Mouse (Mus musculus) embryonic facial prominence, embryonic 13.5 days (tissue): Measurements from ENCODE around the gene Crmp1. TPM values are rescaled to one million over a fixed set of nuclear protein-coding genes. Genes with fewer than 3 reads are reported as not detected.

Experiments
- ATAC-seq: fragments of 200-750 bp; cut with Nextera tagmentation; 2 replicates; pipeline ENCODE4 v1.8.0; 2017; ENCODE audit warnings: low read depth; ENCODE audit not compliant: insufficient number of reproducible peaks, insufficient read depth, low FRiP score, low TSS enrichment
- H3K27ac ChIP-seq: fragments of 300-500 bp; sonication (generic); 2 replicates; pipeline ENCODE4 v1.5.1; 2015; ENCODE audit warnings: moderate library complexity, mild to moderate bottlenecking, inconsistent platforms
- H3K27me3 ChIP-seq: fragments of 300-500 bp; sonication (generic); 2 replicates; pipeline ENCODE4 v1.6.1; 2015; ENCODE audit warnings: mild to moderate bottlenecking, inconsistent platforms
- H3K36me3 ChIP-seq: fragments of 300-500 bp; sonication (generic); 2 replicates; pipeline ENCODE4 v1.6.1; 2015; ENCODE audit warnings: mild to moderate bottlenecking, inconsistent platforms
- H3K4me1 ChIP-seq: fragments of 300-500 bp; sonication (generic); 2 replicates; pipeline ENCODE4 v1.6.1; 2015; ENCODE audit warnings: inconsistent platforms
- H3K4me2 ChIP-seq: fragments of 300-500 bp; sonication (generic); 2 replicates; pipeline ENCODE4 v1.6.1; 2015; ENCODE audit warnings: moderate library complexity, mild to moderate bottlenecking, inconsistent platforms
- H3K4me3 ChIP-seq: fragments of 300-500 bp; sonication (generic); 2 replicates; pipeline ENCODE4 v1.5.1; 2015; ENCODE audit warnings: mild to moderate bottlenecking, inconsistent platforms
- H3K9ac ChIP-seq: fragments of 300-500 bp; sonication (generic); 2 replicates; pipeline ENCODE4 v1.6.1; 2015; ENCODE audit warnings: mild to moderate bottlenecking, inconsistent platforms
- H3K9me3 ChIP-seq: fragments of 300-500 bp; sonication (generic); 2 replicates; pipeline ENCODE4 v1.6.1; 2016; ENCODE audit warnings: inconsistent platforms
- WGBS: fragments of 180-500 bp; shearing (Covaris S2); methylation state at CpG from one replicate; pipeline ENCODE4 v1.1.7; 2015; ENCODE audit warnings: mixed read lengths; 5-methylcytosine and 5-hydroxymethylcytosine counted together
- polyA plus RNA-seq: library from polyadenylated mRNA; unstranded; fragments of >200 nt; fragmentation: Nextera tagmentation; extraction: Ambion mirVana; gene quantifications from 2 replicates; pipeline ENCODE4 v1.2.1, GENCODE M21; 2015

The Crmp1 gene
- polyA plus RNA-seq, 1 experiment from 2014 or later: 26.4 TPM

- H3K4me1 ChIP-seq: peaks cover 49% of the 10 kb centered on the region
- no peaks in the 10 kb centered on the region for H3K27me3 ChIP-seq
- H3K4me3 ChIP-seq: peak within 1 kb of the TSS; percentile 80
- 0% methylated on average over 27 of the region's 27 CpGs for WGBS
- peak; percentile 53 for ATAC-seq
- H3K9me3 ChIP-seq: no peaks in the 10 kb centered on the region
- H3K9ac ChIP-seq: peak within 1 kb of the TSS; percentile 89
- peak within 1 kb of the TSS; percentile 70 for H3K4me2 ChIP-seq
- peak within 1 kb of the TSS; percentile 94 for H3K27ac ChIP-seq
- H3K36me3 ChIP-seq: peaks cover 14% of the 10 kb centered on the region
These were observed 96.5 kb downstream of the Crmp1 start, which contains the start of gene Evc2 for GRCm38 (mm10) chr5:37338288-37338687. Evc2 (plus strand) TSS chr5:37338499.

Other genes starting within 250 kb of the Crmp1 start
- gene Gm1043, start 156.6 kb upstream of the Crmp1 start, polyA plus RNA-seq: not detected in 2 replicates
- 33.5 and 35.5 TPM in 2 replicates for gene Evc, start 95.0 kb downstream of the Crmp1 start, polyA plus RNA-seq
- 27.2 and 27.4 TPM in 2 replicates for gene Evc2, start 96.6 kb downstream of the Crmp1 start, polyA plus RNA-seq